Mouse (Mus musculus): ENCODE measurements around the gene Tspear.

Tspear gene

GRCm38 (mm10) chr10:77867546-77867945, 181.2 kb downstream of the Tspear start:
- no peak for DNase-seq (ENCODE audit: low spot score in 2 of 2)

- no peak for DNase-seq (ENCODE audit: low spot score in 2 of 2)
Measured at GRCm38 (mm10) chr10:77869651-77870050, 183.3 kb downstream of the Tspear start.

- no peak for DNase-seq (ENCODE audit: low spot score in 2 of 2)
Measured at GRCm38 (mm10) chr10:77878985-77879384, 192.6 kb downstream of the Tspear start.

GRCm38 (mm10) chr10:77880305-77880704, 193.9 kb downstream of the Tspear start:
- DNase-seq (ENCODE audit: low spot score in 2 of 2), result no peak

GRCm38 (mm10) chr10:77882553-77882952, 196.2 kb downstream of the Tspear start:
- DNase-seq (ENCODE audit: low spot score in 2 of 2), result no peak

GRCm38 (mm10) chr10:77886007-77886747, 199.8 kb downstream of the Tspear start:
- no peak for DNase-seq (ENCODE audit: low spot score in 2 of 2)

GRCm38 (mm10) chr10:77890987-77891565, 204.7 kb downstream of the Tspear start:
- DNase-seq (ENCODE audit: low spot score in 2 of 2), result no peak

GRCm38 (mm10) chr10:77895562-77895961, 209.2 kb downstream of the Tspear start:
- DNase-seq (ENCODE audit: low spot score in 2 of 2), result no peak

- no peak for DNase-seq (ENCODE audit: low spot score in 2 of 2)
Measured at GRCm38 (mm10) chr10:77900126-77900525, 213.8 kb downstream of the Tspear start.

GRCm38 (mm10) chr10:77900903-77901818, 214.8 kb downstream of the Tspear start:
- no peak for DNase-seq (ENCODE audit: low spot score in 2 of 2)

GRCm38 (mm10) chr10:77901871-77902210, 215.5 kb downstream of the Tspear start:
- no peak for DNase-seq (ENCODE audit: low spot score in 2 of 2)

GRCm38 (mm10) chr10:77902211-77902893, 216.0 kb downstream of the Tspear start, which contains the start of gene Lrrc3:
Gene Lrrc3, minus strand, starts transcription at chr10:77902536.
- peak; percentile 41 to 68 for DNase-seq (ENCODE audit: low spot score in 2 of 2)

- DNase-seq (ENCODE audit: low spot score in 2 of 2), result peak; percentile 37 to 71
Measured at GRCm38 (mm10) chr10:77902894-77903715, 216.7 kb downstream of the Tspear start.

GRCm38 (mm10) chr10:77912605-77913004, 226.2 kb downstream of the Tspear start:
- peak in 1 of 2 experiments; percentile 10 for DNase-seq (ENCODE audit: low spot score in 2 of 2)

- no peak for DNase-seq (ENCODE audit: low spot score in 2 of 2)
Measured at GRCm38 (mm10) chr10:77913292-77913691, 226.9 kb downstream of the Tspear start.

- DNase-seq (ENCODE audit: low spot score in 2 of 2), result peak; percentile 39 to 48
Measured at GRCm38 (mm10) chr10:77916636-77917335, 230.4 kb downstream of the Tspear start.

- no peak for DNase-seq (ENCODE audit: low spot score in 2 of 2)
Measured at GRCm38 (mm10) chr10:77921009-77921408, 234.6 kb downstream of the Tspear start.

GRCm38 (mm10) chr10:77922681-77923080, 236.3 kb downstream of the Tspear start:
- no peak for DNase-seq (ENCODE audit: low spot score in 2 of 2)

GRCm38 (mm10) chr10:77926140-77926539, 239.8 kb downstream of the Tspear start:
- peak in 1 of 2 experiments; percentile 50 for DNase-seq (ENCODE audit: low spot score in 2 of 2)

GRCm38 (mm10) chr10:77927375-77927774, 241.0 kb downstream of the Tspear start:
- no peak for DNase-seq (ENCODE audit: low spot score in 2 of 2)
